Mouse (Mus musculus) gastrocnemius, adult 8-10 months (tissue): Measurements from ENCODE around the gene Ccs. TPM values are rescaled to one million over a fixed set of nuclear protein-coding genes. Genes with fewer than 3 reads are reported as not detected.

Experiments
- DNase-seq, 2 experiments: peaks; one replicate each; pipeline ENCODE4 v3.0.0; 2022; ENCODE audit warnings: low spot score in 2 of 2
- total RNA-seq, 4 experiments: library from RNA; stranded (reverse); gene quantifications; 2 replicates each; pipeline ENCODE4 v1.2.4; 2022

Gene Ccs
- total RNA-seq, 4 experiments from 2014 or later = 18.0 to 27.4 (median 22.5) TPM

DNA sequence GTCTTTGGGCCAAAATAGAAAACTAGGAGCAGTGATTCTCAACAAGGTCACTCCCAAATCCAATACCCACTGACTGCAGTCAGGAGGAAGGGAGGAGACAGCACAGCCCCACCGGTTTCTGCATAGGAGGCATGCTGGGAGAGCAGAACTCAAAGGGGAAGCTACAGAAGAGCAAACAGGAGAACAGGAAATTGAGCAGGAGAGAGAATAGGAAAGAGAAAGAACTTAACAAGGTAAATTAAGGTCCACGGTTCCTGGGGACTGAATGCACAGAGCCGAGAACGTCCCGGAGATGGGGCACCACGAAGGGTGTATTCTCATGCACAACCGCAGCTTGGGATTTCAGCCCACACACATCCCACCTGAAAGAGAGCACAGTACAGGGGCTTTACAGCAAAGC, 53.9 kb downstream of the Ccs start:
- no peak for DNase-seq

DNA sequence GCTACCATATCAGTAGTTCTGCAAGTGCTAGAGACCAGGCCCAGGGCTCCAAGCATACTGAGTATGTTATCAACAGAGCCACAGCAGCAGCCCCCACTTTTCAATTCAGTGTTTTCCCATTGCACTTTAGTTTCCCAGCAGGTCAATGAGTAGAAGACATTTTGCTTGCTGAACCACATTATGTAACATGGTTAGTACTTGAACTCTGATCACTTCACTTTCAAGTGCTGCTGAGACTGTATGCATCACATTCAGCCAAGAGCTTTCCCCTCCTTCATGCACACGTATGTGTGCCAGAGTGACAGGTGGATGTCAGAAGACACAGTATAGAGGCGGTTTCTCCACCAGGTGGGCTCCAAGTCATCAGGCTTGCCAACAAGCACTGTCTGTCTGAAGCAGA, 56.2 kb downstream of the Ccs start:
- DNase-seq = no peak

Other genes starting within 250 kb of the Ccs start
- 1 to 10 TPM in 2 of 4 experiments, under 1 TPM in 2; 0.46 to 6.3 (median 1.1) TPM for gene Lrfn4, start 223.7 kb downstream of the Ccs start, total RNA-seq
- gene Rce1, start 213.7 kb downstream of the Ccs start, total RNA-seq = 1 to 10 TPM; 3.2 to 7.5 (median 4.0) TPM
- not detected for gene Gm960, start 140.7 kb downstream of the Ccs start, total RNA-seq
- gene Sptbn2, start 128.2 kb downstream of the Ccs start, total RNA-seq = under 1 TPM in 3 of 4 experiments, not detected in 1; 0.04 to 0.10 (median 0.07) TPM
- 1 to 10 TPM; 2.0 to 2.9 (median 2.7) TPM for gene Rbm4b, start 82.8 kb downstream of the Ccs start, total RNA-seq
- gene Rbm4, start 45.4 kb downstream of the Ccs start, total RNA-seq = 10 to 100 TPM; 32.2 to 39.3 (median 33.5) TPM
- 10 to 100 TPM in 3 of 4 experiments, 1 to 10 TPM in 1; 8.7 to 14.3 (median 11.8) TPM for gene Gm21992, start 27.7 kb downstream of the Ccs start, total RNA-seq
- 1 to 10 TPM; 5.5 to 7.2 (median 6.5) TPM for gene Rbm14, start 27.7 kb downstream of the Ccs start, total RNA-seq
- not detected for gene Ccdc87, start within 50 bp of the Ccs start, total RNA-seq
- gene Ctsf, start 15.8 kb upstream of the Ccs start, total RNA-seq = 10 to 100 TPM; 26.2 to 36.7 (median 31.9) TPM
- gene Actn3, start 38.6 kb upstream of the Ccs start, total RNA-seq = over 10,000 TPM in 2 of 4 experiments, 1,000 to 10,000 TPM in 2; 9,112 to 10,193 (median 10,010) TPM
- gene Zdhhc24, start 39.3 kb upstream of the Ccs start, total RNA-seq = 1 to 10 TPM; 1.8 to 3.6 (median 2.6) TPM
- gene Bbs1, start 67.3 kb upstream of the Ccs start, total RNA-seq = 1 to 10 TPM; 1.1 to 3.3 (median 1.2) TPM
- 10 to 100 TPM; 12.5 to 14.3 (median 13.1) TPM for gene Dpp3, start 89.0 kb upstream of the Ccs start, total RNA-seq
- 1 to 10 TPM; 2.7 to 3.8 (median 3.3) TPM for gene Peli3, start 103.8 kb upstream of the Ccs start, total RNA-seq
- gene Mrpl11, start 122.8 kb upstream of the Ccs start, total RNA-seq = 10 to 100 TPM; 56.3 to 63.7 (median 60.7) TPM
- gene Npas4, start 151.0 kb upstream of the Ccs start, total RNA-seq = under 1 TPM in 1 of 4 experiments, not detected in 3; 0.11 TPM
- 1 to 10 TPM; 4.0 to 6.1 (median 4.3) TPM for gene Slc29a2, start 184.5 kb upstream of the Ccs start, total RNA-seq
- 10 to 100 TPM; 16.0 to 23.1 (median 19.5) TPM for gene B4gat1, start 199.5 kb upstream of the Ccs start, total RNA-seq
- gene AC124502.3, start 199.6 kb upstream of the Ccs start, total RNA-seq = 1 to 10 TPM in 3 of 4 experiments, under 1 TPM in 1; 0.61 to 1.7 (median 1.4) TPM
- gene Brms1, start 202.0 kb upstream of the Ccs start, total RNA-seq = 10 to 100 TPM; 14.8 to 17.6 (median 16.4) TPM
- 1 to 10 TPM in 1 of 4 experiments, under 1 TPM in 3; 0.47 to 1.0 (median 0.75) TPM for gene Rin1, start 211.1 kb upstream of the Ccs start, total RNA-seq
- 1 to 10 TPM; 5.2 to 8.9 (median 7.0) TPM for gene Cd248, start 228.7 kb upstream of the Ccs start, total RNA-seq
- under 1 TPM in 1 of 4 experiments, not detected in 3; 0.12 TPM for gene Tmem151a, start 246.2 kb upstream of the Ccs start, total RNA-seq
- 10 to 100 TPM; 37.4 to 44.7 (median 39.8) TPM for gene Yif1a, start 249.2 kb upstream of the Ccs start, total RNA-seq